Mouse (Mus musculus) neutrophil, adult 5-6 weeks (primary cell): ENCODE measurements around the gene Itih4. TPM values are rescaled to one million over a fixed set of nuclear protein-coding genes. Genes with fewer than 3 reads are reported as not detected.

Source experiments
- ATAC-seq: fragments of 151-379, 151-347 bp; 2 replicates; pipeline ENCODE4 v1.8.0; 2017; ENCODE audit warnings: mild to moderate bottlenecking, moderate TSS enrichment; ENCODE audit not compliant: insufficient number of reproducible peaks, poor library complexity, low FRiP score, severe bottlenecking; ENCODE audit errors: extremely low read depth
- total RNA-seq: library from RNA; stranded (forward); fragments of 200-1000 nt; gene quantifications from 2 replicates; pipeline ENCODE4 v1.2.3, GENCODE M21; 2017

The Itih4 gene
- total RNA-seq, 1 experiment from 2014 or later: not detected

GRCm38 (mm10) chr14:30923375-30924105 is 37.3 kb downstream of the Itih4 start, which contains the start of gene Itih3:
Gene Itih3, minus strand, starts transcription at chr14:30923760.
- no peak for ATAC-seq

- no peak for ATAC-seq
These were observed 39.2 kb downstream of the Itih4 start for GRCm38 (mm10) chr14:30925492-30925891.

- ATAC-seq: no peak
These were observed 44.1 kb downstream of the Itih4 start for GRCm38 (mm10) chr14:30930386-30930785.

- ATAC-seq: no peak
These were observed 47.1 kb downstream of the Itih4 start for GRCm38 (mm10) chr14:30933351-30933750.

GRCm38 (mm10) chr14:30942254-30942653 is 56.0 kb downstream of the Itih4 start:
- no peak for ATAC-seq

GRCm38 (mm10) chr14:30943038-30943437 is 56.8 kb downstream of the Itih4 start, which contains the start of gene Itih1:
Gene Itih1, minus strand, starts transcription at chr14:30943289.
- ATAC-seq: no peak

- no peak for ATAC-seq
These were observed 57.8 kb downstream of the Itih4 start for GRCm38 (mm10) chr14:30943860-30944674.

GRCm38 (mm10) chr14:30944745-30945144 is 58.5 kb downstream of the Itih4 start:
- ATAC-seq: no peak

- no peak for ATAC-seq
These were observed 63.7 kb downstream of the Itih4 start for GRCm38 (mm10) chr14:30949986-30950385.

- peak; percentile 98 for ATAC-seq
These were observed 65.0 kb downstream of the Itih4 start, which contains the start of gene Nek4 for GRCm38 (mm10) chr14:30951154-30951825. Gene Nek4, plus strand, starts transcription at chr14:30951377.

Other genes starting within 250 kb of the Itih4 start
- gene Rft1, start 232.1 kb upstream of the Itih4 start, total RNA-seq: 13.0 and 13.5 TPM in 2 replicates
- gene Sfmbt1, start 171.6 kb upstream of the Itih4 start, total RNA-seq: 6.9 and 8.6 TPM in 2 replicates
- gene Tmem110, start 60.9 kb upstream of the Itih4 start, total RNA-seq: 10.2 and 14.2 TPM in 2 replicates
- gene Mustn1, start 7.3 kb upstream of the Itih4 start, total RNA-seq: 5.2 and 6.3 TPM in 2 replicates
- not detected in 2 replicates for gene Itih3, start 37.3 kb downstream of the Itih4 start, total RNA-seq
- not detected in 2 replicates for gene Itih1, start 56.8 kb downstream of the Itih4 start, total RNA-seq
- gene Nek4, start 64.9 kb downstream of the Itih4 start, total RNA-seq: 4.7 and 6.1 TPM in 2 replicates
- gene Glt8d1, start 114.9 kb downstream of the Itih4 start, total RNA-seq: 16.0 and 22.6 TPM in 2 replicates
- 52.3 and 53.5 TPM in 2 replicates for gene Spcs1, start 115.2 kb downstream of the Itih4 start, total RNA-seq
- 53.5 and 62.5 TPM in 2 replicates for gene Pbrm1, start 132.7 kb downstream of the Itih4 start, total RNA-seq
- gene Gnl3, start 132.7 kb downstream of the Itih4 start, total RNA-seq: 82.4 and 84.8 TPM in 2 replicates
- gene Smim4, start 242.5 kb downstream of the Itih4 start, total RNA-seq: 26.9 and 39.7 TPM in 2 replicates
- gene Nt5dc2, start 244.6 kb downstream of the Itih4 start, total RNA-seq: 5.2 and 5.5 TPM in 2 replicates